Mouse (Mus musculus) spleen, postnatal 36 days (tissue): ENCODE data around the gene Luzp2.

Experiments
- DNase-seq, 2 experiments: peaks; one replicate each; pipeline ENCODE4 v3.0.0; 2022; ENCODE audit warnings: low spot score in 2 of 2, mixed read lengths in 1 of 2

Luzp2 gene

DNA sequence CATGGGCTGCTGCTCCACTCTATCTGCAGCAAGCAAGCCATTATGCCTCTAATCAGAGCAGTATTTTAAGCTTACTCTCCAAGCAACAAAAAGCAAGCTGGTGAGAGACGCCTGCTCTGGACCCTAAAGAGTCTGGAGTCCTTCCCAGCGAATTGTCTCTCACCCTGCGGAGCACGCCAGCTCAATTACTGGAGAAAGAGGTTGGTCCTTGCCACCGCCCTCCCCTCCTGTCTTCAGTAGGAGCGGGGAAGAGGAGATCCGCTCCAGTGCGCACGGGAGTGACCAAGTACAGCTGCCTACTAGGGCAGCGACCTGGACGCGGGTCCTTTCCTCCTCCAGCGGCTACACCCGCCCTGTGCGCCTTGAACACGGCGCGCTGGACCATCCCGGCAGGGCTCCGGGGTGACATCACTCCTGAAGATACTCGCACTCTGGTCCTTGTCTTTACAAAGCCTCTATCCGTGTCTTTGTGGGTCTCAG, at the start of gene Luzp2:
Gene Luzp2 (plus strand): TSS at position 127 of the 480 bp plus-strand sequence.
- no peak for DNase-seq

DNA sequence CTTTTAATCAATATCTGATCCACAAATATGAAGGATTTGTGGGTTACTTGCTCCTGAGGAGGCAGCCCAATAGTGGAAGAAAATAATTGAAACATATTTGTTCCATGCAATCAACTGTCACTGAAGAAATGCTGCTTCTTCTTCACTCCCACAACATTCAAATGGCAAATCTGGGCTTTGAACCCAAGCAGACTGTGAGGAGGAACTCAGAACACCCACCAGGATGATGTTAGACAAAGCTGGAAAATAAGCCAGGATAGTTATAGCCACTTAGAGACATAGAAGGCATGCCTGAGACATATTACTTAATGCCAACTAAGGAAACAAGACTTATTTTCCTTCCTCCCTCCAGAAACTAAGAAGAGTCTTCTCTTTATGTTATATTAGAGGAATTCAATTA, 47.8 kb upstream of the Luzp2 start:
- DNase-seq = no peak

DNA sequence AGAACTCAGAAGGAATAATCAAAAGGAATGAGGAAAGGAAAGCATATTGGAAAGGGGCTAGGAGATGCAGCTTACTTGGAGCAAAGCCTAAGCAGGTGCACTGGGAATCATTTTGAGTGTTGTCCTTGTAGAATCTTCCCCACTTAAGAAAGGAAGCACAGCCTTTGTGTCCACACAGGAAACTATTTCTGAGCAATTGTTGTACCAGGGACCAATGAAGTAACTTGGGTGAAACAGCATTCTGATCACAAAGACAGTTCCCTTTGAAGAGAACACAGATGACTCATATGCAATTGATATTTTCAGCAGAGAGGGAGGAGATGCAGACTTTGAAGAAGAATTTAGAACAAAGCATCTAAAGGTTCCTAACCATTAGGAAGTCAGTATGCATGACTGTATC, 16.7 kb upstream of the Luzp2 start:
- no peak for DNase-seq

DNA sequence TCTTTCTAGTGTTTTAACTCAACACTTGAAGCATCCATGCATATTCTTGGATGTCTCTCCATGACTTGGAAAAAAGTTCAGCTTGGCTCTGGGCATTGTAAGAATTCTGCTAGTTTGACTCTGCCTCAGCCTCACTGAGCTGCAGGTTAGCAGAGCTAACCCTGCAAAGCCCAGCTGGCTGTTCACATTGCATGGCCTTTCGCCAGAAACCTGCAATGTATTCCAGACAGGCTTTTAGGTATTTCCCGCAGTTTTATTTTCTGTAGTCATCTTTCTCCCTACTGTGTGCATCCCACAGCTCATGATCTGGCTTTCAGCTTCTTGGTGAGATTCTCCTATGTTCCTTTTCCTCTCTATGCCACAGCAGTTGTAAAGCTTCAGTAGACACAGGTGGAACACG, 6.5 kb upstream of the Luzp2 start:
- DNase-seq = no peak

DNA sequence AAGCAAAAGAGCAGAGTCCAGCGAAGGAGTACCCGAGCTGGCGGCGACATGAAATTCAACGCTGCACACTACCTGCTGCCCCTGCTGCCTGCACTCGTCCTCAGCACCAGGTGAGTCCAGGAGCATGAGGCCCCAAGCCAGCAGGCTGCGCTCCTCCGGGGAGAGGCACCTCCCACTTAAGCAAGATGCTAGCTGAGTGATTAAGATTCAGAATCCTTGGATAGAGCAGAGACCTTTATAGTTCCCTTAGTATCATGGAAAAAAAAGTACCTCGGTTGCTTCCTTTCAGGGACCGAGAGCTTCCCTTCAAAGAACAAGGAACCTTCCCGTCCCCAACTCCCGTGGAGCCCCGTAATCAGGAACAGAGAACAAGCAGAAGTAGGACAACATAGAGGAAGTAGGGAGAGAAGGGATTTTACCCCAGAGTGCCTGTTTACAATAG, 634 bp downstream of the Luzp2 start:
- no peak for DNase-seq

DNA sequence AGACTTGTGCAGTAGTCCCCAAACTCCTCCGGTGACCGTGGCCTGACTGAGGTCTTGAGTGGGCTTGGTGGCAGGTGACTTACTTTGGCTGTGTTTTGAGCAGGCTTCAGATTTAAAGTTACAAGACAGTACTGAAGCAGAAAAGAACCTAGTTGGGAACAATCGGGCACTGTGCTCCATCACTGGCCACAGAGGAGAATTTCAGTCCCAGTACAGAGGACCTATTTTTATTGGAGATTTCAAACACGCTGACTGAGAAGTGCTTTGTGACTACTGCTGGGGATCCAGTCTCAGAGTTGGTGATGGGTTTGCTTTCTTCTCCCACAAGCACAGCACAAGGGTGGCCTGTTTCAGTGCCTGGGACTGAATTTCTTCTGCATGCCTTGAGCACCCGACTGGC, 1.1 kb downstream of the Luzp2 start:
- DNase-seq = no peak

DNA sequence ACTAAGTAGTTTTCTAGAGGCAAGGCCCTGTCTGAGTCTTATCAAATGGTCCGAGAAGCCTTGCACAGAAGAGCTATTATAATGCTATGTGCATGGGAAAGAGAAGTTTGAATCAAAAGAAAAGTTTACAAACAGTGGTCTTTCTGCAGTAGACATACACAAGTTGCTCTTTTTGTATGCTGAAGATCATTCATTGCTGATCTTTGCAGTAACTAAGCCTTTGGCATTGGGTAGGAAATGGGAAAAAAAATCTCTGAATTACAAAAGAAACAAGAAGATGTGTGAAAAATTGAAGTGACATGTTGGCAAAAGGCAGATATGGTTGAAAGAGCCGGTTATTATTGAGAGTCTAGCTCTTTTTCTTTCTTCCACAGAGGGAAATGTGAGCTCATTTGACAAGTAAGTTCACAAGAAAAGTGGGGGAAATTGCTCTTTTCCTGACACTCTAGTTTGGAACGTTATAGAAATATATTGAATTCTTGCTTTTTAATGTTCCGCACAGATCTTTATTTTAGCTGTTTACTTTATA, 7.6 kb downstream of the Luzp2 start:
- DNase-seq = no peak

DNA sequence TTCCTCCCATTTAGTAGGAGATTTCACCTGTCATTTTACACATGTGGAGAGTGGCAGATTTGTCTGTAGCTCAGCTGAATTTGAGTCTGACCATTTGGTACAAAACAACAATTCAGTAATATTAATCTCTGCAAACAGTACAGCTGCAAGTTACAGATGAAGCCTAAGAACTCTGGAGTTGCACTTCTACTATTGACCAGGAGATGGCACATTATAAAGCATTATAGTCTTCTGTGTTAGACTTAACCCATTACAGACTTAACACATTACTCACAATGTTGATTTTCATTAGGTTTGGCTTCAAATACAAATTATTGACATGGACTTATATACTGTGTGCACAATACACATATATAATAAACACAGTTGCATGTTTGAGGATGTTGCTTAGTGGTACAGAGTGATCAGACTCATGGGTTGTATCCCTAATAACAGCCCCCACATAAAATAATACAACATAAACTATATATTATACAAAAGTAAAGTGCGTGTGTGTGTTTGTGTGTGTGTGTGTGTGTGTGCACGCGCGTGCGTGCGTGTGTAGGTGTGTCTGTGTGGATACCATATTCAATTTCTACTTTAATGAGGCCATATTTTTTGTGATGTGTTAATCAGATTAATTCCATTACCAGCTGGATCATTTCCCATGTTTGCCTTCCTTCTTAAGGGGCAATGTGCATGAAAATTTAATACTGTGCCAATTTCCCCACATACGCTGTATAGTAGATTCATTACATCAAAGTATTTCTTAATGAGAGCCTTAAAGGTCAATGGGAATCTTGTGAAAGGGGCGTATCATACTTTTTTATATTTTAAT, 10.8 kb downstream of the Luzp2 start:
- no peak for DNase-seq

DNA sequence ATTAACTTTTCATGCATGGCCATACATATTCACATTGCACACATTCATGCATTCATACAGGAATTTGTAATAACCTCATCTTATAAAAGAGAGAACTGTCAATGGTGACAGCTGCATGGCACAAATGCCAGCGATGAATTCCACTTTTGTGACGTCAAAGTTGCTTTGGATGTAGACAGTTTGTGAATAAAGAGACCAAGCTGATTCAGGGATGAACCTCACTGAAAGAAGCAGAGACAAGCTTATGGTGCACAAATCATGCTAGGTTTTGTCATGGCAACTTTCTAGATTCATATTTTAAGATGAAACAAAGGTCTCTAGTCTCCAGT, 11.4 kb downstream of the Luzp2 start:
- no peak for DNase-seq

DNA sequence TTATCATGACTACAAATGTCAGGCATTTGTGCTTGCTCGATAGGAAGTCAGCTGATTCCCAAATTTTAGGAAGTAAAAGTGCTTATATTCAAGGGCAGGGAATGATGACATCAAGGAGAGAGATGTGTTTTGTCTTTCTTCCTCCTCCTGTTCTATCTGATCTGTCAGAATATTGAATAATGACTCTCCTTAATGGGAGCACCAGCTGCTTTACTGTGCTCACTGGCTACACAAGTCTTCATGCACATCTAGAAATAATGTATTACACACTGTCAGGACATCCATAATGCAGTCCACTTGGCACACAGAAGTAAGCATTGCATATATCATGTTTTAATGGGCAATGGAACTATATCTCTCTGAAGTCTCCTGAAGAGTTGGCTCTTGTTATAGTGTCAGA, 17.6 kb downstream of the Luzp2 start:
- DNase-seq = no peak

DNA sequence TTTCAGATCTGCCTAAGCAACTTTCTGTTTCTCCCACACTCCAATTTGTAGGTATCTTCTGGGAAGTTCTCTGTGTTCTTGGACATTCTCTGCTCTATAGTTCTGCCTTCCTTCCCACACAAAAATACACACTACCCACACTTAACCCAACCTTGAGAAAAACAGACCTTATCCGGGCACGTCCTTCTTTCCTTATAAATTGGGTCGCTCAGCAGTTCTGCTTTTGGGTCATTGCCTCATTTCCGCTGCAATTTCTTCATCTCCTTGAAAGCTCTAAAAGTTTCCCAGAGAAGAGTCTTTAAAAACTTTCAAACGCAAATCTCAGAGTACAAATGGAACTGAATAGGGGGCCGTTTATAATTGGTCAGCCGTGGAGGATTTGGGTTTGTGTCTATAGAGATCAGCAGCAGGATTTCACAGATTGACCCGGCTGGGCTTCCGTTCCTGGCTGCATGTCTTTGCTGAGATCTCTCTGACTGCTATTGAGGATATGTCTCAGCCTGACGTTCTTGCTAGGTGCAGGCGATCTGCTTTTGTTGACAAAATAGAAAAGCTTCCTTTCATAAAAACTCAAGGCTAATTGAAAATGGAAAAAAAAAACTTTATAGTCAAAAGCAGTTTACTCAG, 26.0 kb downstream of the Luzp2 start:
- DNase-seq = no peak

DNA sequence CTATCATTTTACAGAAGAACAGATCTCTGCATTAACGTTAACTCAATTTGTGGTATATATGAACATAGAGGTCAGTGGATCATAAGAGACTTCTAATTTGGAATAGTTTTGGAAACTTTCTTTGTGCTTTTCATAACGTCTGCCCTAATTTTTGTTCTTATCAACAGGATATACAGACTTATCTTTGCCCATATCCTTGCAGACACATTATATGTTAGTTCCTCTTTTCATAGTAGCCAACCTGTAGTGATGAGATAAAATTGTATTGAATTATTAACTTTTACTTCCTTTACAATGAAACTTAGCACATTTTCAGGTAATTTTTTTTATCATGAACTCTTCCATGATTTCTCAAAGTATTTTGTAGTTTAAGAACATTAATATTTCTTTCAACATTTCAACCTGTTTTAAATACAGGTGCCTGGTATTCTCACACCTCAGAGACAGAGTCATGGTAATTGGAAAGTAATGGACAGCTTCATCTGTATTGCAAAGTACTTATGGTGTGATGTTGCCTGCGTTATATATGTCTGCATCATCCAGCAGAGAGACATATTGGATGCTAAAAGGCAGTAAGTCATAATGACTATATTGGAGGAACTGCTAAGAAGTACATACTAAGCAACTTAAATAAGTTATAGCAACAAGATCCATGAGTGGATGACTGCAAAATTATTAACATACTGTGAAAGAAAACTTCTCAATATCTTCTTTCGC, 43.8 kb downstream of the Luzp2 start:
- DNase-seq = no peak

DNA sequence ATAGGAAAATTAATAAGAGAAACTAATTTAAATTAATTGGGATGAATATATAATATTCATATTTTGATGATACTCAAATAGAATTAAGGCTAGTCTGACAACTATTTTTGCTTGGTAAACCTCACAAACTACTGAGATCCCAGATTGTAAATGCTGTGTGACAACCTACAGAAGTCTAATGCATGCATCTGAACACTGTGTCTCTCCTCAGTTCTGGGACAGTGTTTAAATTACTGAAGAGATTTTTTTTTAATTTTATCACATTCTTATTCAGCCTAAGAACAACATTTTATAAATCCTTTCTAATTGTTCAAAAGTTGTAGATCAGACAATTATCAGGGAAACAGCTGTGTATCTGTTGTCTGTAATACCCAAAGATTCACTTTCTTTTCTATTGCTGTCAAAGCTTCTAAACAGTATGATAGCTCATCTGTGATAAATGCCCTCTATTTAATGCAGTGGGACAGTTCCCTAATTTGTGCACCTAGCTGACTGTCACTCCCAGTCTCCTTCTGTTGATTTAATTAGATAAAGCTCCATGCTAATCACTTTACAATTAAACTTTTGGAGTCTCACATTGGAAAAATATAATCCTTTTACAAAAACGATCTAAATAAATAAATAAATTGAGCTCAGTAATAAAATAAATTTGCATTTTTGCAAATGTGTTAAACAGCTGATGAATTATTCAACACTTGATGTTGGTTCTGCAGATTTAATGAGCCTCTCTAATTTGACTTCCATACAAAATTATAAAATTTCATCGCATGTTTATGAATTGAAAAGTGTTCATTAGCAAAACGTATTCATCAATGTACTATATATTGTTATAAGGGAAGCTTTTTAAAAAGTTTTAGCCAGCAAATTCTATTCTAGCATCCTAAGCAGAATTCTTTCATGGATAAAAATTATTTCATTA, 58.7 kb downstream of the Luzp2 start:
- DNase-seq = no peak

DNA sequence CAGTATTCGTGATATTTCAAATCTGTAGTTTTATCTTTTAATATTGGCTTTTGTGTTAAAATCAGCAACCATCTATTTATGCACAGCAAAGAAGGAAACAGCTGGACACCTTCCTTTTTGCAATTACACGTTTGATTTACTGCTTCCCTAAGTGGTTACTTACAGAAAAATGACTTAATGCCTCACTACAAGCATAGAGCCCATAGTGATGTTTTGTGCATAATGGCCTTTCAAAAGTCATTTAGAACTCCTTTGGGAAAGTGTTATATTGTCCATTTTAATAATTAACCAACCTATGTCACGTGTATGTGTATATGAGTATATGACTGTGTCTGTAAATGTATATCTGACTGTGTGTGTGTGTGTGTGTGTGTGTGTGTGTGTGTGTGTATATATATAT, 63.3 kb downstream of the Luzp2 start:
- DNase-seq = no peak

DNA sequence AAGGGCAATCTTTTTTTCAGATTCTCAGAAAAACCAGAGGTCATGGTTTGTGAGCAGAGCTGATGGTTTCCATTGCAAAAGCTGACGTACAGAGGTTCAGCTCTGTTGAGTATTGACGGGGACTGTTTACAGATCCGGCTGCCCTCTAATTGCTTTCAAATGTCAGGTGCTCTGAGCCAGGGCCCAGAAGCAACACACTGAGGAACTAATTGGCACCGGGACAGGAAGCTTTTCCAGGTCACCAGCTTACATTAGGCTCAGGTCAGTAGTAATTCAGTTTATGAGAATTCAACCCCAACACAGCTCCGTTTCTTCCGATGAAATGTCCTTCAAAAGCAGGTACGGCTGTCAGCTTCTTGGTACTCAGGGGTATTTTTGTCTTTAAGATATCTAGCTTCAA, 74.7 kb downstream of the Luzp2 start:
- no peak for DNase-seq

DNA sequence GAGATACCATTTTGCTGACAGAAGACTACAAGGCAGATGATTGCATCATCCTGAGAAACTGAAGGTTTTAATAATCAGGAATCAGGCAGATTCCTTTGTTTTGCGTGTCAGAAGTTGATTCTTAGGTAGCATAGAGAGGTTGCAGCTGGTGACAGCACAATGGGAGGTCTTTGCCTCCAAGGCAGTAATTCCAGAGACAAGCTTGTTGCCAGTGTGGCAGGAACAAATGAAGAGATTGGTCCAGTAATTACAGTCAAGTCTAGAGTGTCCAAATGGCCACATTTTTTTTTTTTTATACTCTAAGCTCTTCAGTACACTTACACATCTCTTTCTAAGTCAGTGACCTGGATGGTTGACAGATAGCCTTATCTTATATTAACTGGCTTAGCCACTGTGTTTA, 78.7 kb downstream of the Luzp2 start:
- no peak for DNase-seq

DNA sequence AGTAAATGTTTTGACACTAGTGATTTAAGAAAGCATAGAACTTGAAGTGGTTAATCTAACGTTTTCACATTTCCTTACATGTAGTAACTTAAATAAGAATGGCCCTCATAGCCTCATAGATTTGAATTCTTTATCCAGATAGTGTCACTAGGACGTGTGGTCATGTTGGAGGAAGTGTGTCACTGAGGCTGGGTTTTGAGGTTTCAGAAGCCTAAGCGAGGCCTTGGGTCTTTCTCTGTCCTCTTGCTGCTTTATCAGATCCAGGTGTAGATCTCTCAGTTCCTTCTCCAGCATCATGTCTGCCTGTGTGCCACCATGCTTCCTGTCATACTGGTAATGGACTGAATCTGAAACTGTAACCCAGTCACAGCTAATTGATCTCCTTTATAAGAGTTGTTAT, 86.7 kb downstream of the Luzp2 start:
- no peak for DNase-seq

DNA sequence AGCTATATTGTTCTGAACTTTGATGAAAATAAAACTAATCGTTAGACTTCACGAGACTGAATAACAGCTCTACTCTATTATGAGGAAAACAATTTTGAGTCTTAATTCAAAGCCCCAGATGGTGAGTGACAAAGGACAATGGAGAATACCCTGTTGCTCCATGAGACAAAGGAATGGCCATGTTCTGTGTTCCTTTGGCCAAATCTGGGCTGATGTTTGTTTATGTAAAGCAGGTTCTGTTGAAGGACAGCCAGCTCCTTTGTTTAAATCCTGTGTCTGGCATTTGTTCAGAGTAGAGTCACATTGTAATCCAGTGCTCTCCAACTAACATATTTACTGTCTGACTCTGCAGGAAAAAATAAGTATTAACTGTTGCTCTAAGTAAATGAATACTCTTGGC, 121.5 kb downstream of the Luzp2 start:
- no peak for DNase-seq

DNA sequence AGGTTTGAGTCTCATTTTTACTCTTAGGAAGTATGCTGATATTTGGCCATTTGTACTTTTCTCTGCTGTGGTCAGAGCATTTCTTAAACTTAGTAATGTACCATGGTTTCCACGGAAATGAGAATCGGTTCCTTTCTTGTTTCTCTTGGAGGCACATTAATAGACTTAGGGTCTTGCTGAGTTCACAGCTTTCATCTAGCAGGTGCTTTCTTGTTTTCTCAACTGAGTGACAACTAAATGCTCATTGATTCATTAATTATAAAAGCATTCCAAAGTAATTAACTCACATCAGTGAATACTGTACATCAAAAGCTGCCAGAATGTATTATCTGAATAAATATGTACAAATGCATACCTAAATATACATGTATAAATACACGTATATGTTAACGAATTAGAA, 127.4 kb downstream of the Luzp2 start:
- no peak for DNase-seq

DNA sequence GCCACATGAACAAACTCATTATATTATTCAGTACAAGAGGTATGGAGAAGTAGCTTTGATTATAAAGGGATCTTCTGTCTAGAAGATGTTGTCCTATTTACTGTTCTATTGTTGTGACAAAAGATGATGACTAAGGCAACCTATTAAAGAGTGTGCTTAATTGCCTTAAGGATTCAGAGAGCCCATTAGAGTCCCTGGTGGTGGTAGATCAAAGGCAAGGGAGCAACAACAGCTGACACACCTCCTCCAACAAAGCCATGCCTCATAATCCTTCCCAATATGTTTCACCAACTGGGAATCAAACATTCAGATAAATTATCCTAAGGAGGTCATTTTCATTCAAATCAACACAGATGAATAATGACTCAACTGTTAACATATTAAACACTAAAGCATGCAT, 142.1 kb downstream of the Luzp2 start:
- no peak for DNase-seq

DNA sequence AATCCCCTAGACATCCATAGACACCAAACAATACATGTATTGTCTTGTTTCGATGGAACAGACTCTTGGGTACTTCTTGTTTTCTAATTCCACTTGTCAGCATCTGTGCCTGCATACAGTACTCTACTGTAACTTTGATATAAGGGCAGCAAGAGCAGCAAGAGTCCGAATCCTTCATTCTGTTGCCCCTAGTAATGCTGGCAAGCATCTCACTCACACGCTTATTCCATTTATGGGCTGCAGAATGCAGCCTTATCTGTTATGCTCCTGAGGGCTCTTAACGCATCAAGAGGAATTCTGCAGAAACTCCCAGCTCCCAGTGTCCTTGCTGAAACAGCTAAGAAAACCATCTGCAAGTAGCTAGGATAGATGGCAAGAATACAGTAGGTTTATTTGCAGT, 145.3 kb downstream of the Luzp2 start:
- DNase-seq = no peak

DNA sequence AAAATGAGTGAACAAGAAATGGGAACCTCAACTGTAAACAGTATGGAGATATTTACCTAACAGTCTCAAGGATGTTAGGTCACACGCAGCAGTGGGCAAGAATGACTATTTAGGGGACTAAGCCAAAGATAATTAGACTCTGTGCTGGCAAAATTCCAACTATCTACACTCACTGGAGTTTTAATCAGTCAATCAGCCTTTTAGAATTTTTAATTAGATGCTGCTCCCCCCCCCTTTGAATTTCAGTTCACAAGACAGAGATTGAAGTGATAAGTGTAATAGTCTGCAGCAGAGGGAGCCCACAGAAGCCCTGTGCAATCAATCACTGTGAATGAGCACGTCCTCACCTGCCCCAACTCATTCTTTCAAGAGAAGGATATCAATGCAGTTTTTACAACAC, 165.1 kb downstream of the Luzp2 start:
- DNase-seq = no peak
